Mouse (Mus musculus): ENCODE measurements at regions not wholly inside any gene's neighbourhood (a gene's known extent, or its start where the extent isn't known, plus 50 kb on each side); places are given as distances from the start of the nearest gene placed in this dataset.
"Not testable (repeated sequence)": the region's sequence is repeated elsewhere in the genome, so short reads cannot be mapped to it uniquely, and the experiment has no call there.

- ATAC-seq (no peak), DNase-seq (ENCODE audit: low read depth, low spot score) (no peak)
- POLR2A ChIA-PET = no interaction called here
- in situ Hi-C loops (cut with MboI; ENCODE audit: low pct_unique_long_range_greater_than_20kb) = no loop called here
- CTCF ChIA-PET = no interaction called here
- H3K27me3 ChIP-seq = no peaks in the 10 kb centered on the region
- no peak for TF ChIP-seq CTCF (IDR thresholded peaks at IDR 0.05)
Measured at GRCm38 (mm10) chr1:98665584-98665983, 244.7 kb downstream of the Slco6d1 start.

DNA sequence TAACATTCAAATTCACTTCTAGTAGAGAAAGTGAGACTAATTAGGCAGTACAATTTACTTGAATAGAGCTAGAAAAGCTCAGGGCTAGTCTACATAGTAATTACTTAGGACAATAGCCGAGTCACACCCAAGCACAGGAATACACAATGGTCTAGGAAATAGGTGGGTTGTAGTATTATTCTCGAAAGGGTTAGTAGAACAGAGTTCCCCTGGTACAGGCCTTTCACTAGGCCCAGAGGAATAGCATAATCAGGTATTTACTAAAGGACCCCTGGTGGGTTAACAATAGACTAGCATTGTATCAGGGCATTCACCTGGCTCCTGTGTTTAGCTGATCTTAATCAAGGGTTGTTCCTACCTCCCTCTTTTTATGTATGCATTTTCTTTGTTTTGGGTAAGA, 246.5 kb downstream of the Slco6d1 start:
- CTCF ChIA-PET; H3K27me3 ChIP-seq; DNase-seq (ENCODE audit: low read depth, low spot score); in situ Hi-C loops (cut with MboI; ENCODE audit: low pct_unique_long_range_greater_than_20kb); ATAC-seq; POLR2A ChIA-PET: not testable (repeated sequence)

GRCm38 (mm10) chr1:98667887-98668286, 247.0 kb downstream of the Slco6d1 start:
- CTCF ChIA-PET = no interaction called here
- POLR2A ChIA-PET = no interaction called here
- no peak for DNase-seq (ENCODE audit: low read depth, low spot score)
- H3K27me3 ChIP-seq = no peaks in the 10 kb centered on the region
- TF ChIP-seq CTCF (IDR thresholded peaks at IDR 0.05) = no peak
- in situ Hi-C loops (cut with MboI; ENCODE audit: low pct_unique_long_range_greater_than_20kb) = no loop called here
- no peak for ATAC-seq

GRCm38 (mm10) chr1:98668595-98668994, 247.7 kb downstream of the Slco6d1 start:
- DNase-seq (ENCODE audit: low read depth, low spot score) = no peak
- TF ChIP-seq CTCF (IDR thresholded peaks at IDR 0.05) = no peak
- POLR2A ChIA-PET = no interaction called here

DNA sequence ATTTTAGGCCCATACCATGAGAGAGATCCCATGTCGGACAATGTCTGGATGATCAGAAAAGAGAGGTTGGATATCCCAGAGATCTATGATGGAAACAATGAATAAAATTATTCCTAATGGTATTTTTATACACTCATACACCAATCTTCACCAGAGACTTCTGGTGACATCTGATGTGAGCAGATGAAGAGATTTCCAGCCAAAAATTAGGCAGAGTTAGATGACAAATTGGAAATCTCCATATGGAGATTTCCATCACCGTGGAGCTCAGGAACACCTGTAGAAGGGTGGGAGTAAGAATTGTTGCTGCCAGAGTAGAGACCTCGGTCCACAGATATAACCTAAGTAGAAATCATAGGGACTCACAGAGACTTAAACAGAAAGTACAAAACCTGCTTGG, 257.8 kb downstream of the Slco6d1 start:
- H3K27me3 ChIP-seq = no peaks in the 10 kb centered on the region
- DNase-seq (ENCODE audit: low read depth, low spot score) = no peak
- in situ Hi-C loops (cut with MboI; ENCODE audit: low pct_unique_long_range_greater_than_20kb) = no loop called here
- ChIA-PET CTCF (no interaction called here), POLR2A (no interaction called here)
- no peak for ATAC-seq
- TF ChIP-seq CTCF (IDR thresholded peaks at IDR 0.05) = no peak

More at GRCm38 (mm10) chr1:98668595-98668994, 247.7 kb downstream of the Slco6d1 start:
- CTCF ChIA-PET = no interaction called here
- in situ Hi-C loops (cut with MboI; ENCODE audit: low pct_unique_long_range_greater_than_20kb) = no loop called here
- H3K27me3 ChIP-seq = no peaks in the 10 kb centered on the region
- no peak for ATAC-seq

GRCm38 (mm10) chr1:98713809-98714208, 292.9 kb downstream of the Slco6d1 start:
- ChIA-PET POLR2A (no interaction called here), CTCF (no interaction called here)
- in situ Hi-C loops (cut with MboI; ENCODE audit: low pct_unique_long_range_greater_than_20kb) = no loop called here
- TF ChIP-seq CTCF (IDR thresholded peaks at IDR 0.05) = no peak
- H3K27me3 ChIP-seq = no peaks in the 10 kb centered on the region
- DNase-seq (ENCODE audit: low read depth, low spot score) (no peak), ATAC-seq (no peak)

GRCm38 (mm10) chr1:98714307-98714706, 293.4 kb downstream of the Slco6d1 start:
- ChIA-PET POLR2A (no interaction called here), CTCF (no interaction called here)
- ATAC-seq = no peak
- TF ChIP-seq CTCF (IDR thresholded peaks at IDR 0.05) = no peak
- H3K27me3 ChIP-seq = no peaks in the 10 kb centered on the region
- in situ Hi-C loops (cut with MboI; ENCODE audit: low pct_unique_long_range_greater_than_20kb) = no loop called here
- DNase-seq (ENCODE audit: low read depth, low spot score) = no peak

GRCm38 (mm10) chr1:98720595-98720994, 299.7 kb downstream of the Slco6d1 start:
- no peak for TF ChIP-seq CTCF (IDR thresholded peaks at IDR 0.05)
- POLR2A ChIA-PET = no interaction called here
- CTCF ChIA-PET = no interaction called here

GRCm38 (mm10) chr1:98727354-98728015, 306.6 kb downstream of the Slco6d1 start:
- no peak for TF ChIP-seq CTCF (IDR thresholded peaks at IDR 0.05)
- H3K27me3 ChIP-seq = no peaks in the 10 kb centered on the region
- POLR2A ChIA-PET = no interaction called here
- CTCF ChIA-PET = no interaction called here
- in situ Hi-C loops (cut with MboI; ENCODE audit: low pct_unique_long_range_greater_than_20kb) = no loop called here
- DNase-seq (ENCODE audit: low read depth, low spot score) (no peak), ATAC-seq (no peak)

More at GRCm38 (mm10) chr1:98720595-98720994, 299.7 kb downstream of the Slco6d1 start:
- in situ Hi-C loops (cut with MboI; ENCODE audit: low pct_unique_long_range_greater_than_20kb) = no loop called here
- no peaks in the 10 kb centered on the region for H3K27me3 ChIP-seq
- no peak for ATAC-seq
- no peak for DNase-seq (ENCODE audit: low read depth, low spot score)

- POLR2A ChIA-PET = no interaction called here
- in situ Hi-C loops (cut with MboI; ENCODE audit: low pct_unique_long_range_greater_than_20kb) = no loop called here
- TF ChIP-seq CTCF (IDR thresholded peaks at IDR 0.05) = no peak
Measured at GRCm38 (mm10) chr1:98748886-98749285, 328.0 kb downstream of the Slco6d1 start.

GRCm38 (mm10) chr1:98788528-98788927, 367.6 kb downstream of the Slco6d1 start:
- DNase-seq (ENCODE audit: low read depth, low spot score) = no peak
- CTCF ChIA-PET = no interaction called here
- TF ChIP-seq CTCF (IDR thresholded peaks at IDR 0.05) = no peak
- POLR2A ChIA-PET = no interaction called here
- in situ Hi-C loops (cut with MboI; ENCODE audit: low pct_unique_long_range_greater_than_20kb) = no loop called here
- H3K27me3 ChIP-seq = no peaks in the 10 kb centered on the region
- ATAC-seq = no peak

More at GRCm38 (mm10) chr1:98748886-98749285, 328.0 kb downstream of the Slco6d1 start:
- CTCF ChIA-PET = no interaction called here
- no peaks in the 10 kb centered on the region for H3K27me3 ChIP-seq
- ATAC-seq (no peak), DNase-seq (ENCODE audit: low read depth, low spot score) (no peak)

- ChIA-PET POLR2A (no interaction called here), CTCF (interaction anchor here (1.2 kb wide), 1 partner anchor 9 kb away, joined by 4 read pairs; no protein-coding TSS in a partner anchor)
- no peaks in the 10 kb centered on the region for H3K27me3 ChIP-seq
- no peak for DNase-seq (ENCODE audit: low read depth, low spot score)
- in situ Hi-C loops (cut with MboI; ENCODE audit: low pct_unique_long_range_greater_than_20kb) = no loop called here
- no peak for ATAC-seq
- TF ChIP-seq CTCF (IDR thresholded peaks at IDR 0.05) = no peak
Measured at GRCm38 (mm10) chr1:98793320-98793719, 372.4 kb downstream of the Slco6d1 start.

All from Patski (cell line).